Mouse (Mus musculus): ENCODE measurements around the gene Slc48a1. TPM values are rescaled to one million over a fixed set of nuclear protein-coding genes. Genes with fewer than 3 reads are reported as not detected.

Slc48a1 gene
- polyA plus RNA-seq, 1 experiment: 22.1 TPM

GRCm38 (mm10) chr15:97814703-97815102 is 36.4 kb downstream of the Slc48a1 start:
- H3K4me1 ChIP-seq (ENCODE audit: control insufficient read depth, insufficient read depth, insufficient read length, low read length): peaks cover 12% of the 10 kb centered on the region
- H3K4me3 ChIP-seq (ENCODE audit: low read depth, low read length): no peak overlapping the region
- no peaks in the 10 kb centered on the region for H3K36me3 ChIP-seq (ENCODE audit: control insufficient read depth, insufficient read depth, low read length)
- WGBS: 54% methylated on average over 5 of the region's 5 CpGs
- no peak overlapping the region for H3K27ac ChIP-seq (ENCODE audit: insufficient read depth, low read depth, low read length)
- TF ChIP-seq POLR2A (IDR thresholded peaks at IDR 0.05; ENCODE audit: low read depth, low read length) (no peak), CTCF (IDR thresholded peaks at IDR 0.05; ENCODE audit: extremely low read depth, insufficient read length, insufficient replicate concordance, low read depth, low read length) (no peak)
- H3K27me3 ChIP-seq (ENCODE audit: control insufficient read depth, insufficient read depth, low read length): no peaks in the 10 kb centered on the region

- H3K27me3 ChIP-seq (ENCODE audit: control insufficient read depth, insufficient read depth, low read length): no peaks in the 10 kb centered on the region
- WGBS: 92% methylated on average over 4 of the region's 4 CpGs
- TF ChIP-seq POLR2A (IDR thresholded peaks at IDR 0.05; ENCODE audit: low read depth, low read length): no peak
- no peak for TF ChIP-seq CTCF (IDR thresholded peaks at IDR 0.05; ENCODE audit: extremely low read depth, insufficient read length, insufficient replicate concordance, low read depth, low read length)
- peaks cover 12% of the 10 kb centered on the region for H3K4me1 ChIP-seq (ENCODE audit: control insufficient read depth, insufficient read depth, insufficient read length, low read length)
- no peaks in the 10 kb centered on the region for H3K36me3 ChIP-seq (ENCODE audit: control insufficient read depth, insufficient read depth, low read length)
- H3K27ac ChIP-seq (ENCODE audit: insufficient read depth, low read depth, low read length): no peak overlapping the region
- no peak overlapping the region for H3K4me3 ChIP-seq (ENCODE audit: low read depth, low read length)
Observed at GRCm38 (mm10) chr15:97815254-97815653, 36.9 kb downstream of the Slc48a1 start.

- Histone ChIP-seq H3K36me3 (ENCODE audit: control insufficient read depth, insufficient read depth, low read length) (no peaks in the 10 kb centered on the region), H3K4me3 (ENCODE audit: low read depth, low read length) (no peak overlapping the region), H3K4me1 (ENCODE audit: control insufficient read depth, insufficient read depth, insufficient read length, low read length) (peaks cover 15% of the 10 kb centered on the region), H3K27ac (ENCODE audit: insufficient read depth, low read depth, low read length) (no peak overlapping the region), H3K27me3 (ENCODE audit: control insufficient read depth, insufficient read depth, low read length) (no peaks in the 10 kb centered on the region)
- TF ChIP-seq CTCF (IDR thresholded peaks at IDR 0.05; ENCODE audit: extremely low read depth, insufficient read length, insufficient replicate concordance, low read depth, low read length): no peak
- TF ChIP-seq POLR2A (IDR thresholded peaks at IDR 0.05; ENCODE audit: low read depth, low read length): no peak
- 84% methylated on average over 17 of the region's 17 CpGs for WGBS
Observed at GRCm38 (mm10) chr15:97816199-97816994, 38.1 kb downstream of the Slc48a1 start.

GRCm38 (mm10) chr15:97819937-97820336 is 41.6 kb downstream of the Slc48a1 start:
- WGBS: 88% methylated on average over 9 of the region's 9 CpGs
- Histone ChIP-seq H3K36me3 (ENCODE audit: control insufficient read depth, insufficient read depth, low read length) (no peaks in the 10 kb centered on the region), H3K27ac (ENCODE audit: insufficient read depth, low read depth, low read length) (no peak overlapping the region), H3K27me3 (ENCODE audit: control insufficient read depth, insufficient read depth, low read length) (no peaks in the 10 kb centered on the region), H3K4me1 (ENCODE audit: control insufficient read depth, insufficient read depth, insufficient read length, low read length) (peaks cover 15% of the 10 kb centered on the region), H3K4me3 (ENCODE audit: low read depth, low read length) (no peak overlapping the region)
- TF ChIP-seq POLR2A (IDR thresholded peaks at IDR 0.05; ENCODE audit: low read depth, low read length) (no peak), CTCF (IDR thresholded peaks at IDR 0.05; ENCODE audit: extremely low read depth, insufficient read length, insufficient replicate concordance, low read depth, low read length) (no peak)

GRCm38 (mm10) chr15:97821321-97821982 is 43.1 kb downstream of the Slc48a1 start:
- Histone ChIP-seq H3K36me3 (ENCODE audit: control insufficient read depth, insufficient read depth, low read length) (no peaks in the 10 kb centered on the region), H3K27me3 (ENCODE audit: control insufficient read depth, insufficient read depth, low read length) (no peaks in the 10 kb centered on the region), H3K4me3 (ENCODE audit: low read depth, low read length) (no peak overlapping the region), H3K27ac (ENCODE audit: insufficient read depth, low read depth, low read length) (peak overlapping the region; percentile 52), H3K4me1 (ENCODE audit: control insufficient read depth, insufficient read depth, insufficient read length, low read length) (peaks cover 27% of the 10 kb centered on the region)
- WGBS: 62% methylated on average over 10 of the region's 10 CpGs
- no peak for TF ChIP-seq POLR2A (IDR thresholded peaks at IDR 0.05; ENCODE audit: low read depth, low read length)
- TF ChIP-seq CTCF (IDR thresholded peaks at IDR 0.05; ENCODE audit: extremely low read depth, insufficient read length, insufficient replicate concordance, low read depth, low read length): no peak

GRCm38 (mm10) chr15:97821983-97822363 is 43.7 kb downstream of the Slc48a1 start:
- Histone ChIP-seq H3K4me1 (ENCODE audit: control insufficient read depth, insufficient read depth, insufficient read length, low read length) (peaks cover 28% of the 10 kb centered on the region), H3K27ac (ENCODE audit: insufficient read depth, low read depth, low read length) (peak overlapping the region; percentile 52; the same call in 1 of the 2 replicates), H3K36me3 (ENCODE audit: control insufficient read depth, insufficient read depth, low read length) (no peaks in the 10 kb centered on the region), H3K4me3 (ENCODE audit: low read depth, low read length) (no peak overlapping the region), H3K27me3 (ENCODE audit: control insufficient read depth, insufficient read depth, low read length) (no peaks in the 10 kb centered on the region)
- 72% methylated on average over 6 of the region's 6 CpGs for WGBS
- TF ChIP-seq POLR2A (IDR thresholded peaks at IDR 0.05; ENCODE audit: low read depth, low read length) (no peak), CTCF (IDR thresholded peaks at IDR 0.05; ENCODE audit: extremely low read depth, insufficient read length, insufficient replicate concordance, low read depth, low read length) (no peak)

GRCm38 (mm10) chr15:97822545-97823228 is 44.4 kb downstream of the Slc48a1 start:
- no peak overlapping the region for H3K4me3 ChIP-seq (ENCODE audit: low read depth, low read length)
- no peaks in the 10 kb centered on the region for H3K27me3 ChIP-seq (ENCODE audit: control insufficient read depth, insufficient read depth, low read length)
- H3K27ac ChIP-seq (ENCODE audit: insufficient read depth, low read depth, low read length): peak overlapping the region; percentile 7; the same call in 1 of the 2 replicates
- H3K4me1 ChIP-seq (ENCODE audit: control insufficient read depth, insufficient read depth, insufficient read length, low read length): peaks cover 31% of the 10 kb centered on the region
- 52% methylated on average over 12 of the region's 12 CpGs for WGBS
- no peak for TF ChIP-seq CTCF (IDR thresholded peaks at IDR 0.05; ENCODE audit: extremely low read depth, insufficient read length, insufficient replicate concordance, low read depth, low read length)
- no peaks in the 10 kb centered on the region for H3K36me3 ChIP-seq (ENCODE audit: control insufficient read depth, insufficient read depth, low read length)

All from small intestine, adult 2 months (tissue).